Mouse (Mus musculus): ENCODE results near the gene Rusc2.
A peak's percentile ranks its signal among the peaks of the same experiment; 100 is the strongest.

The Rusc2 gene

DNA sequence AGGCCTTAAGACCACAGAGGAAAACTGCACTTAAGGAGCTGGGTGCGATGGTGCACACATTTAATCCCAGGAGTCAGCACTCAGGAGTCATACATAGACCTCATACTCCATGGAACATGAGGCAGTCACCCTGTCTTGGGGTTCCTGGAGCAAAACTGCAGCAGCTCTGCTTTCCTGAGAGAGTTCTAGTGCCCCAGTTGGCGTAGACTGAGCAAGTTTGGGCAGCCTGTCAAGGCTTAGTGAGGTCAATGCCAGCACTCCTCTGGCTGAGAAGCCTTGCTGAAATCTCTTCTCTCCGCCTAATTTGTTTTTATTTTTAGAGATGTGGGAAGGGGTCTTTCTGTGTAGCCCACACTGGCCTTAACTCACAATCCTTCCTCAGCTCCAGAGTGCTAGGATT lies 66.8 kb downstream of the Rusc2 start:
- Histone ChIP-seq H3K36me3 (ENCODE audit: insufficient read depth, low read length) (peaks cover 31% of the 10 kb centered on the region), H3K27me3 (ENCODE audit: insufficient read depth, low read length) (peaks cover 58% of the 10 kb centered on the region), H3K9me3 (ENCODE audit: low read length) (peaks cover 6% of the 10 kb centered on the region; the same call in 1 of the 2 replicates), H3K4me3 (replicated peaks; ENCODE audit: low read length) (no peak overlapping the region), H3K4me1 (replicated peaks; ENCODE audit: low read depth, low read length) (peaks cover 31% of the 10 kb centered on the region)
- TF ChIP-seq CTCF (conservative IDR thresholded peaks at IDR 0.05; ENCODE audit: low read length) (no peak), POU5F1 (IDR thresholded peaks at IDR 0.05; ENCODE audit: borderline replicate concordance, low read length) (no peak), NANOG (IDR thresholded peaks at IDR 0.05; ENCODE audit: borderline replicate concordance, low read length) (no peak)

DNA sequence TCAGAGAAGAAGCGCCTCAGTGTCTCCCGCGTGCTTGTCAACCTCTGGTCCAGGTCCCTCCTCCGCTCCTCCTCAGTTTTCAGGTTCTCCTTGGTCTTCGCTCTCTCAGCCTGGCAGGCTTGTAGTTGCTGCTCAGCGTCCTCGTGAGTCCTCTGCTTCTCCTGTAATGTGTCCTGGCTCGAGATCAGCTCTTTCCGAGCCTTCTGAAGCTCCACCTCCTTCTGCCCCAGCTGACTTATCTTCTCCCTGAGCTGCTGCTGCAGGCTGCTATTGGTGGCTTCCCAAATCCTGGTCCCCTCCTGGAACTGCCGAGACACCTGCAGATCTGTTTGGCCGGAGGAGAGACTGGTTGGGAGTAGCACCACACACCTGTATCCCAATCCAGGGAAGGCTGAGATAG lies 70.5 kb downstream of the Rusc2 start:
- TF ChIP-seq CTCF (conservative IDR thresholded peaks at IDR 0.05; ENCODE audit: low read length) (no peak), NANOG (IDR thresholded peaks at IDR 0.05; ENCODE audit: borderline replicate concordance, low read length) (no peak), POU5F1 (IDR thresholded peaks at IDR 0.05; ENCODE audit: borderline replicate concordance, low read length) (no peak)
- peaks cover 24% of the 10 kb centered on the region for H3K4me1 ChIP-seq (replicated peaks; ENCODE audit: low read depth, low read length)
- H3K27me3 ChIP-seq (ENCODE audit: insufficient read depth, low read length): peaks cover 60% of the 10 kb centered on the region
- peaks cover 6% of the 10 kb centered on the region; the same call in 1 of the 2 replicates for H3K9me3 ChIP-seq (ENCODE audit: low read length)
- H3K4me3 ChIP-seq (replicated peaks; ENCODE audit: low read length): no peak overlapping the region
- H3K36me3 ChIP-seq (ENCODE audit: insufficient read depth, low read length): peaks cover 7% of the 10 kb centered on the region

DNA sequence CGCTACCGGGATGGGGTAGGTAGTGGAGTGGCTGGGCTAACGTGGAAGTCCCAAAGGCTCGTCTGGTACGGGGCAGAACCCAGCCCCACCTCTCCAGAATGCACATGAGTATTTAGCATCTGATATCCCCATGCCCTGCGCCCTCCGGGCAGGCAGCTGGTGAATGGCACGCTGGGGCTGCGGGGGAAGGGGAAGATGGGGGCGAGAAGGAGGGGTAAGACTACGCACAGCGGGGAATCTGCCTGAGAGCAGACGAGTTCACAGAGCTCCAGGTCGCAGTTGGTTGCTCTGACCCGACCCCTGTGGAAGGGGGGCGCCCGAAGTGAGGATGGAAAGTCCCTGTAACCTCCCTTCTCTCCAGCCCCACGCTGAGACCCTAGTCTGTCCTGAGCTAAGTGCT lies 71.6 kb downstream of the Rusc2 start:
- H3K4me3 ChIP-seq (replicated peaks; ENCODE audit: low read length): 0 out of 2 replicates have a peak overlapping the region, but pooled peaks have one; percentile 0
- H3K9me3 ChIP-seq (ENCODE audit: low read length): peaks cover 6% of the 10 kb centered on the region; the same call in 1 of the 2 replicates
- H3K4me1 ChIP-seq (replicated peaks; ENCODE audit: low read depth, low read length): peaks cover 26% of the 10 kb centered on the region
- TF ChIP-seq CTCF (conservative IDR thresholded peaks at IDR 0.05; ENCODE audit: low read length) (no peak), NANOG (IDR thresholded peaks at IDR 0.05; ENCODE audit: borderline replicate concordance, low read length) (no peak), POU5F1 (IDR thresholded peaks at IDR 0.05; ENCODE audit: borderline replicate concordance, low read length) (no peak)
- H3K27me3 ChIP-seq (ENCODE audit: insufficient read depth, low read length): peaks cover 64% of the 10 kb centered on the region
- no peaks in the 10 kb centered on the region for H3K36me3 ChIP-seq (ENCODE audit: insufficient read depth, low read length)

DNA sequence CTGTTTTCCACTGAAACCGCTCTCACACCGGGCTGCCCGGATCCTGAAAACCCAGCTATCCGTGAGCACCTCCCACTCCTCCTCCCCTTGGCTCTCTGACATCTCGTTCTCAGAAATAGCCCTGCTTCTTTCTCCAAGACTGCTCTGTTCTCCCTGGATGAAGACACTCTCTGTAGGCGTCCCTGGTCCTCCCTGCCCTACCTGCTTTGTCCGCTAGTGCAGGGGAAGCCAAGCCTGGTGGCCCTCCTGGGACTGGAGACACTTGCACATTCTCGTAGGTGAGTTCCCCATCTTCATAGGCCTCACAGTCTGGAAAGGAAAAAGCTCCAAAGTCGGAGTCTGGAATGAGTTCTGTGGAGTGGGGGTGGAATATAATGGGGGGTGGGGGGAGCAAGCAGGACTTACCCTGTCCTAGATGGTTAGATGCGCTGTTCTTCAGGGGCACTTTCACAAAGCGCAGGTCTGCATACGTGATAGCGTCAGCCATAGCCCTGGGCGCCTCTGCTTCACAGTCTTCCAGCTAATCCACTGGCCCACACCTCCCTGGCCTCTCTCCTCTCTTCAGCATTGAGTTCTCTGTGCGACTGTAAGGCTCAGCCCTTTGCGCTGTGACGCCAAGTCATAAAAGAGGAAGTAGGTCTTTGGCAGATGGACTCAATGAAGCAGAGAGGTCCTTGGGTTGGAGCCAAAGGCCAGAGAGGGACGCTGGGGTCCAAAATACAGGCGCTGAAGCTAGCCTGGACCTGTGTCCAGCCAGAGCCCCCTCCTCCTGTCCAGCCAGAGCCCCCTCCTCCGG lies 72.5 kb downstream of the Rusc2 start, which contains the start of gene Cd72:
TSS of gene Cd72 (minus strand) at position 588 of the 796 bp plus-strand sequence.
- Histone ChIP-seq H3K27me3 (ENCODE audit: insufficient read depth, low read length) (peaks cover 65% of the 10 kb centered on the region), H3K9me3 (ENCODE audit: low read length) (peaks cover 6% of the 10 kb centered on the region; the same call in 1 of the 2 replicates), H3K4me3 (replicated peaks; ENCODE audit: low read length) (0 out of 2 replicates have a peak within 1 kb of the TSS, but pooled peaks have one; percentile 0), H3K4me1 (replicated peaks; ENCODE audit: low read depth, low read length) (peaks cover 26% of the 10 kb centered on the region), H3K36me3 (ENCODE audit: insufficient read depth, low read length) (no peaks in the 10 kb centered on the region)
- TF ChIP-seq POU5F1 (IDR thresholded peaks at IDR 0.05; ENCODE audit: borderline replicate concordance, low read length) (no peak), NANOG (IDR thresholded peaks at IDR 0.05; ENCODE audit: borderline replicate concordance, low read length) (no peak), CTCF (conservative IDR thresholded peaks at IDR 0.05; ENCODE audit: low read length) (no peak)

DNA sequence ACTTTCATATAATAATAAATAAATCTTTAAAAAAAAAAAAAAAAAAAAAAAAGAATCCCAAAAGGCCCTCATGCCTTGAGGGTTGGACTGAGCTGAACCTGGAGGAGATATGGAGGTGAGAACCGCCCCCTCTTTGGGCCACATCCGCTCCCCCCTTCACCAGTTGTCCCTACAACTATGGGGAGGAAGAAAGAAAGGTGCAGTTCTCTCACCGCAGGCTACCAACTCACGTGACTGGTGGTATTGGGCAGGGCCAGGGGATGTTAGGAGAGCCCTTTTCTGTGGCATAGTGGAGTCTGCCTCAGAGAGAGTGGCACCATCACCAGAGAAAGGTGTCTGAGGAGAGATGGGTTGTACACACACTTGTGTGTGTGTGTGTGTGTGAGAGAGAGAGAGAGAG lies 74.7 kb downstream of the Rusc2 start:
- no peak for TF ChIP-seq POU5F1 (IDR thresholded peaks at IDR 0.05; ENCODE audit: borderline replicate concordance, low read length)
- no peak for TF ChIP-seq CTCF (conservative IDR thresholded peaks at IDR 0.05; ENCODE audit: low read length)
- no peak for TF ChIP-seq NANOG (IDR thresholded peaks at IDR 0.05; ENCODE audit: borderline replicate concordance, low read length)
- Histone ChIP-seq H3K36me3 (ENCODE audit: insufficient read depth, low read length) (no peaks in the 10 kb centered on the region), H3K9me3 (ENCODE audit: low read length) (peaks cover 10% of the 10 kb centered on the region), H3K27me3 (ENCODE audit: insufficient read depth, low read length) (peaks cover 58% of the 10 kb centered on the region), H3K4me1 (replicated peaks; ENCODE audit: low read depth, low read length) (peaks cover 26% of the 10 kb centered on the region), H3K4me3 (replicated peaks; ENCODE audit: low read length) (no peak overlapping the region)

DNA sequence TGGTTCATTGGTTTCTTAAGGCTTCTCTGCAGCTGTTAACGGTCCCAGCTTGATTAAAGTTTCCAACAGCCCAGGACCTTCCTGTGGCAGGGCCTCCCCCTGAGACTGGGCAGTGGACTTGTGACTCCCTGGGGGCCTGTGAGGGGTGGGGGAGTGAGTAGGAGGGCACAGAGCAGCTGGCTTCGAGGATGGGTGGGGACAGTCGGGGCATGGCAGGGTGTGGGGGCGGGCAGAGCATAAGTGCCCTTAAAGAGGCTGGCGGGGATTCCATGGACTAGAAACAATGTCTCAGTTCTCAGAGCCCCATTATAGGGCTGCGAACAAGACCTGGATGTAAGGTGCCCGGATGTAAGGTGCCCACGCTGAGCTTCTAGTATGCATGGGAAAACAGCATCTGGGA lies 75.3 kb downstream of the Rusc2 start:
- H3K4me1 ChIP-seq (replicated peaks; ENCODE audit: low read depth, low read length): peaks cover 26% of the 10 kb centered on the region
- H3K27me3 ChIP-seq (ENCODE audit: insufficient read depth, low read length): peaks cover 51% of the 10 kb centered on the region
- no peak overlapping the region for H3K4me3 ChIP-seq (replicated peaks; ENCODE audit: low read length)
- H3K9me3 ChIP-seq (ENCODE audit: low read length): peaks cover 8% of the 10 kb centered on the region
- no peaks in the 10 kb centered on the region for H3K36me3 ChIP-seq (ENCODE audit: insufficient read depth, low read length)
- TF ChIP-seq POU5F1 (IDR thresholded peaks at IDR 0.05; ENCODE audit: borderline replicate concordance, low read length) (no peak), CTCF (conservative IDR thresholded peaks at IDR 0.05; ENCODE audit: low read length) (no peak), NANOG (IDR thresholded peaks at IDR 0.05; ENCODE audit: borderline replicate concordance, low read length) (no peak)

DNA sequence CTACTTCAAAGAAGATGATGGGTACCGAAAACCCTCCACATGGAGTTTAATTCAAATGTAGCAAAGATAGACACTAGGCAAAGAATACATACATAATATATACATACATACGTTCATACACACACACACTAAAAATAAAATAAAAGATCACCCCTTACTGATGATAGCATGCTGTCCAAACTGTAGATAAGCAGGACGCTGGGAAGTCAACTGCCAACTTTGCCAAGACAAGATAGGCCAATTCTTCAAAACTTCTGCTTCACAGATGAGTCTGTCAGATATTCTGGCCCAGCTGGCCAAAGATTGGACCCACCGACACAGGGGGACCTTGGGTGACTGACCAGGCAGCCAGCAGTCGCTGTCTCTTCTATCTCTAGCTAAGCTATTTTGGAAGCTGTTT lies 81.3 kb downstream of the Rusc2 start:
- no peaks in the 10 kb centered on the region for H3K36me3 ChIP-seq (ENCODE audit: insufficient read depth, low read length)
- no peak for TF ChIP-seq NANOG (IDR thresholded peaks at IDR 0.05; ENCODE audit: borderline replicate concordance, low read length)
- no peak for TF ChIP-seq POU5F1 (IDR thresholded peaks at IDR 0.05; ENCODE audit: borderline replicate concordance, low read length)
- TF ChIP-seq CTCF (conservative IDR thresholded peaks at IDR 0.05; ENCODE audit: low read length): no peak
- peaks cover 10% of the 10 kb centered on the region; the same call in 1 of the 2 replicates for H3K27me3 ChIP-seq (ENCODE audit: insufficient read depth, low read length)
- no peak overlapping the region for H3K4me3 ChIP-seq (replicated peaks; ENCODE audit: low read length)
- H3K4me1 ChIP-seq (replicated peaks; ENCODE audit: low read depth, low read length): no peaks in the 10 kb centered on the region
- H3K9me3 ChIP-seq (ENCODE audit: low read length): peaks cover 8% of the 10 kb centered on the region

DNA sequence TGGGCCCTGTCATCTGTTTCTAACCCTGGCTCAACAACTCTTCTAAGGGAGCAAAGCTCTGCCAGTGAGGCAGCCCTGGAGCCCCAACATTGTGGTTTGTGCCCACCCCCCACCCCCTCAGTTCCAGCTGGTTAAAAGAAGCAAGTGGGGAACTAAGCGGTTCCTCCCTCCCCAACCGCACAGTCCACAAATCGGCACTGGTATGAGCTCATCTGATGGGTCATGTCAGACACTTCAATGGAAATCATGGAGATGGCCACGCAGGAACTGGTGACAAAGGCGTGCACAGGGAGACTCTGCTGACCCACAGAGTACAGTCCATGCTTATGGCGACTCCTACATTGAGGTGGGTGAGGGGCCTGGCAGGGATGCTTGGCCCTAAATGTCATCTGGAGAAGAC lies 84.2 kb downstream of the Rusc2 start:
- Histone ChIP-seq H3K27me3 (ENCODE audit: insufficient read depth, low read length) (peaks cover 2% of the 10 kb centered on the region), H3K4me1 (replicated peaks; ENCODE audit: low read depth, low read length) (no peaks in the 10 kb centered on the region), H3K9me3 (ENCODE audit: low read length) (no peaks in the 10 kb centered on the region), H3K36me3 (ENCODE audit: insufficient read depth, low read length) (no peaks in the 10 kb centered on the region), H3K4me3 (replicated peaks; ENCODE audit: low read length) (no peak overlapping the region)
- TF ChIP-seq POU5F1 (IDR thresholded peaks at IDR 0.05; ENCODE audit: borderline replicate concordance, low read length): no peak
- TF ChIP-seq CTCF (conservative IDR thresholded peaks at IDR 0.05; ENCODE audit: low read length): no peak
- TF ChIP-seq NANOG (IDR thresholded peaks at IDR 0.05; ENCODE audit: borderline replicate concordance, low read length): no peak
